Mouse (Mus musculus): ENCODE data around the gene Lrrc4.

GRCm38 (mm10) chr6:28622963-28623362, 208.6 kb downstream of the Lrrc4 start:
- TF ChIP-seq CTCF (IDR thresholded peaks at IDR 0.05; ENCODE audit: insufficient read depth, low read depth, low read length) (no peak), POLR2A (IDR thresholded peaks at IDR 0.05; ENCODE audit: insufficient read depth, low read depth, low read length) (no peak)
